Mouse (Mus musculus) spleen, adult 18-20 months (tissue): ENCODE data around the gene Dusp18.

ENCODE experiments used
- DNase-seq, 2 experiments: peaks; one replicate each; pipeline ENCODE4 v3.0.0; 2022; ENCODE audit warnings: mixed read lengths in 2 of 2

The Dusp18 gene

GRCm38 (mm10) chr11:3894406-3895281 is at the start of gene Dusp18, which contains the start of gene 4921536K21Rik:
Gene Dusp18 (plus strand): TSS chr11:3895240.
Gene 4921536K21Rik (minus strand): TSS chr11:3895098.
- peak; percentile 73 to 81 for DNase-seq

GRCm38 (mm10) chr11:3846351-3846750 is 48.7 kb upstream of the Dusp18 start:
- DNase-seq, result no peak

GRCm38 (mm10) chr11:3849469-3850314 is 45.3 kb upstream of the Dusp18 start:
- DNase-seq, result no peak

DNA sequence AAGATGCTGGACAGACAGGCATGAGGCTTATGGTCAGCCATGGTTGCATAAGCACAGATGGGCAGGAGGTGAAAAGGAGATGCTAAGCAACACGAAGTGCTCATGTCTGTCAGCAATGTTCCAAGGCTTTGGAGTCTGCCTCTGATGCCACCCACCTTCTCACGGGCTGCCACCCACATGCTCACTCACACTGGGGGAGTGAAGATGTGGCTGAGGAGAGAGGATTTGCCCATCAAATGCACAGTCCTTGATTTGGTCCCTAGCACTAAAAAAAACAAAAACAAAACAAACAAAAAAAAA is 44.8 kb upstream of the Dusp18 start:
- no peak for DNase-seq

DNA sequence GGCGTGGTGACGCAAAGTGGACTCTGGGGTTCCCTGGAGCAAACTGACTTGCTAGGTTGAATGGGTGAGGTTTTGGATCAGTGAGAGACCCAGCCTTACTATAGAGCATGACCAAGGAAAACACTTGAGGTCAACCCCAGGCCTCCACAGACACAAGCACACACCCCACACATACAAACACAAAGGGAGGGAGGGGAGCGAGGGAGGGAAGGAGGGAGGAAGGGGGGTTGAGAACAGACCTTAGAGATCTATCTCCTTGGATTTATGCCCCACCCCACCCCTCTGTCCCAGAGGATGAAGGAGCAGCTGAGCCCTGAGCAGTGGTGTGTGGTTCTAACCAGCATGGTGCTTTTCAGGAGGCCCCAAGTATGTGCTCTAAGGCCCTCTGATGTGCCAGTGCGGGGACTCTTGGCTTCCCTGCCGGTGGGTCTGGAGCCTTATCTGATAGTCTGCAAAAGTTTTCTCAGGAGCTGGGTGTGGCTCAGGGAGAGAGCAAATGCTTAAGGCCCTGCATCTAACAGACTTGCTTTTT is 44.2 kb upstream of the Dusp18 start:
- DNase-seq, result no peak

- DNase-seq, result no peak
These were observed 43.2 kb upstream of the Dusp18 start for GRCm38 (mm10) chr11:3851872-3852271.

DNA sequence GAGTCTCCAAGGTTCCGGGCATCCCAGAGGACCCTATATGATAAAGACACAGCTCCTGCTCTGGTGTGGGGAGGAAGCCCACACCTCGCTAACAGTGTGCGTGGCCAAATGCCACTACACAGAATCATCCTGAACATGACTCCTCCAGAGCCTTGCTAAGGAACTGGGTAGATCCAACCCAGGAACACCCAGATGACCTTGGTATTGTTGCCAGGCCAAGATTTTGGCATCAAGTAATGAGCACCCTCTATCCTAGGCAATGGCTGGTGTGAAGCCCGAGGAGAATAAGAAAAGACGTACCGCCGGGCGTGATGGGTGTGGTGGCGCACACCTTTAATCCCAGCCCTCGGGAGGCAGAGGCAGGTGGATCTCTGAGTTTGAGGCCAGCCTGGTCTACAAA is 42.0 kb upstream of the Dusp18 start:
- DNase-seq, result no peak

- no peak for DNase-seq
These were observed 41.5 kb upstream of the Dusp18 start for GRCm38 (mm10) chr11:3853481-3854034.

DNA sequence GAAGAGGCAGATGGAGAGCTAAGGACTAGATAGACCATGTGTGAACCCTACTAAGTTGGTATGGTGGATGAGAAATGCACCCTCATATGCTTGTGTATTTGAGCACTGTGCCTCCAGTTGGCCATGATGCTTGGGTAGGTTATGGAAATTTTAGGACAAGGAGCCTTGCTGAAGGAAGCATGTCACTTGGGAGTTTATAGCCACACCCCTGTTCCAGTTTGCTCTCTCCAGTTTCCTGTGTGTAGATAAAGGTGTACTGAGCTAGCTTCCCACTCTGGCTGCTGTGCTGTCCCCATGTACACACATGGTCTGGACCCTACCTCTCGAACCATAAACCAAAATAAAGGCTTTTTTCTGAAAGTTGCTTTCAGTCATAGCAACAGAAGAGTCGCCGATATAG is 40.9 kb upstream of the Dusp18 start:
- no peak for DNase-seq

- no peak for DNase-seq
These were observed 39.2 kb upstream of the Dusp18 start for GRCm38 (mm10) chr11:3855846-3856245.

- DNase-seq, result no peak
These were observed 37.1 kb upstream of the Dusp18 start for GRCm38 (mm10) chr11:3857902-3858301.

- DNase-seq, result no peak
These were observed 35.3 kb upstream of the Dusp18 start for GRCm38 (mm10) chr11:3859778-3860177.

- DNase-seq, result no peak
These were observed 34.7 kb upstream of the Dusp18 start for GRCm38 (mm10) chr11:3860361-3860760.

GRCm38 (mm10) chr11:3862661-3863453 is 32.2 kb upstream of the Dusp18 start:
- no peak for DNase-seq

- peak; percentile 24 to 37 for DNase-seq
These were observed 31.5 kb upstream of the Dusp18 start, which contains the start of gene Osbp2 for GRCm38 (mm10) chr11:3863454-3864112. Gene Osbp2 (minus strand): TSS chr11:3863903.

DNA sequence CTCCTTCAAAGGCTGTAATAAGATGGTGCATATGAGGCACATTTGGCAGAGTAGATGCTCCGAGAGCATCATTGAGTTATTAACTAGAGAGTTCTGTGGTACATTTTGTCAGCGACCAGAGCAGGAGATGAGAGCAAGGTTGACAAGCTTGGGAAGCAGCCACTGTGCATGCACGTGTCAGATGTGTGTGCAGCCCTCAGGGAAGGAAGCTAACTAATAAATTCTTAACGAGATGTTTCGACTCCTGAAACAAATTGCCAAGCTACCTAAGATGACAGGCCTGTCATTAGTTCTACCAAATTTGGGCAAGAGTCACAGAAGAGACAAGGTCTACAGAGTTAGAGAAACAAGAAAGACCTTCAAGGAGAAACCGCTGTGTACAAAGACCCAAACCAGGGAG is 30.7 kb upstream of the Dusp18 start:
- no peak for DNase-seq

DNA sequence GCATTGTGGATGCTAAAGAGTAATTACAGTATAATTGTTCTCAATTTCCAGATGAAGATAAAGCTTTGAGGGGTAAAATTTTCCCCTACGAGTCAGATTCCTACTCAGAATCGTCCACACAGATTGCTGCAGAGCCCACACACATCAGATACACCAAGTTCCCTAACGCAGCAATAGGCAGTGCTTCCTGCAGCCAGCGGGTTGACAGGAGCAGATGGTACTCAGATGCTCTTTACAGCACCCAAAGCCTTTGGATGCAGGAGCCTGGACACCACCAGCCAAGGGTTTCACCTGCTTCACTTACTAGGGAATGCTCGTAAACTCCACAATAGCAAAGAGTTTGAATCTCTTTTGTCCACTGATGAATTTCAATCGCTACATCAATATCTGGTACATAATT is 18.6 kb upstream of the Dusp18 start:
- DNase-seq, result no peak

GRCm38 (mm10) chr11:3878660-3879059 is 16.4 kb upstream of the Dusp18 start:
- no peak for DNase-seq

DNA sequence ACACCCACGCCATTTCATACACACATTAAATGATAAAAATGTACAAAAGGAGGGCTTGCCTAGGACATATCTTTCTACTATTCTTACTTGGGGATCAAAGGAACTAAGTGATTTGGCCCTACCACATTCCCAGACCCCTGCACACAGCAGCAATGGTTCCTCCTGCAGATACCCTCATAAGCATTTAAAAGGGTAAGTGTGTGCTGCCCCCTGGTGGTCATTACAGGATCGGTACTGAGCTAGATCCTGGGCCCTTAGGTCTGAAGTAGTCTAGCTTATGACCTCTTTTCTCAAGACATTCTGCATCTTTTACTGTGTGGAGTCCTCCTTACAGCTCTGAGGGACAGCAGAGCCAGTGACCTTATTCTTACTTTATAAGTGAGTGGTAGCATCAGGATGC is 15.2 kb upstream of the Dusp18 start:
- peak; percentile 17 to 71 for DNase-seq

DNA sequence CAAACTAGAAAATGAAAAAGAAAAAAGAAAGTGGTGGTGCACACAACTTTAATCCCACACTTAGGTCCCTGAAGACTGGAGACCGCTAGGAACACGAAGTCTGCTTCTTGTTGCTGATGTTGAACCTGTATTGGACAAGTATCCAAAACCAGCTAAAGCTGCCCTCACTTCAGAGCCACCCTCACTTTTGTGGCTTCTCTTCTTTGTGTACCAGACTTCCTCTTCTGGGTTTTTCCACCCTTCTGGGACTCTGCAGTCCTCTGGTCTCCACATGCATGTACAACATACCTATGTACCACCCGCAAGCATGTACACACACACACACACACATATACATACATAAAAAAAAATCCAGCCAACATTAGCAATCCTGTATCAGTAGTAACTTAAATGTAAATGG is 11.3 kb upstream of the Dusp18 start:
- DNase-seq, result no peak

- DNase-seq, result no peak
These were observed 7.7 kb upstream of the Dusp18 start for GRCm38 (mm10) chr11:3887331-3887730.

DNA sequence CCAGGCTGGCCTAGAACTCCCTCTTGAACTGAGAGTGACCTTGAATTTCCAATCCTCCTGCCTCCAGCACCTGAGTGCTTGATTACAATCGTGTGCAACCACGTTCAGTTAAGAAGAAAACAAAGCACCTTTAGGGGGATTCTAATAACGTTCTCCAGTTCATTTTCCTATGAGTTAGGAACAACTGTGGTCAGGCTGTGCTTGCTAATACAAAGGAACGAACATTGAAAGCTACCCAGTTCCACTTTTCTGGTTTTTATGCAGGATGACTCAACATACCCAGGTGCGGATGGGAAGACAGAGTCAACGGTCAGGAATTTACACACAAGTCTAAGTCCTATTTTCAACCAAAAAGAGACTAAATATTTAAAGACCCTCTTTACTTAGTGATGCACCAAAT is 1.1 kb upstream of the Dusp18 start:
- no peak for DNase-seq
